ENCODE assay signal across 12 mouse cellular contexts in genomic region chr8:64690845-64691244, GRCm38 (mm10). TPM values are rescaled to one million over a fixed set of nuclear protein-coding genes. Genes with fewer than 3 reads are reported as not detected.
DNase-seq lines count a peak whose midpoint lies in the region; ATAC-seq lines count a peak whose summit lies in the region.
"Had no signal": no experiment of that assay in that cellular context is flagged by ENCODE, and none has a peak within 500 bp of the region (broad histone marks: within the 10 kb centered on the region; RNA-seq: fewer than 3 reads in every experiment).

No protein-coding gene starts in this region.

- ATAC-seq in heart, embryonic 15.5 days (replicated peaks; ENCODE audit: insufficient number of reproducible peaks, insufficient read depth, low FRiP score, low read depth): no peak
- ATAC-seq in embryonic facial prominence, embryonic 15.5 days (ENCODE audit: insufficient number of reproducible peaks, low FRiP score, low TSS enrichment, low read depth): no peak
- ATAC-seq in hindbrain, embryonic 13.5 days (ENCODE audit: low FRiP score): no peak
- no peak for ATAC-seq in midbrain, embryonic 16.5 days

- H3K4me2 ChIP-seq in heart, embryonic 15.5 days: peak overlapping the region; percentile 88; the same call in 1 of the 2 replicates
- peak overlapping the region; percentile 15; the same call in 1 of the 2 replicates for H3K4me2 ChIP-seq in embryonic facial prominence, embryonic 15.5 days (replicated peaks)
- H3K4me2 ChIP-seq in hindbrain, embryonic 13.5 days: peak overlapping the region; percentile 65
- peak overlapping the region; percentile 71 for H3K4me2 ChIP-seq in midbrain, embryonic 16.5 days (ENCODE audit: low read length)

- H3K4me3 ChIP-seq in heart, embryonic 15.5 days: no peak overlapping the region
- H3K4me3 ChIP-seq in embryonic facial prominence, embryonic 15.5 days (replicated peaks): peak overlapping the region; percentile 70; the same call in 1 of the 2 replicates
- peak overlapping the region; percentile 67 for H3K4me3 ChIP-seq in hindbrain, embryonic 13.5 days
- peak overlapping the region; percentile 72 for H3K4me3 ChIP-seq in midbrain, embryonic 16.5 days (ENCODE audit: low read depth, low read length)

- intact Hi-C loops in heart, postnatal 25 days (cut with DNase I): loop anchor here (5.0 kb wide), 1 partner anchor 251 kb away; no protein-coding TSS in a partner anchor

- no peak for DNase-seq in heart, postnatal 25 days (ENCODE audit: low spot score)
- DNase-seq in adrenal gland, postnatal 14 days: no peak
- DNase-seq in spleen, adult 18-20 months: no peak
- DNase-seq: heart, postnatal 36 days; right cerebral cortex, postnatal 25 days; thymus, postnatal 25 days had no signal

- peak overlapping the region; percentile 1; the same call in 1 of the 2 replicates for H3K27ac ChIP-seq in heart, embryonic 15.5 days
- H3K27ac ChIP-seq in embryonic facial prominence, embryonic 15.5 days (replicated peaks): no peak overlapping the region
- H3K27ac ChIP-seq in hindbrain, embryonic 13.5 days: peak overlapping the region; percentile 48; the same call in 1 of the 2 replicates
- H3K27ac ChIP-seq in midbrain, embryonic 16.5 days (ENCODE audit: low read length): peak overlapping the region; percentile 100
- H3K27ac ChIP-seq: liver, embryonic 14.5 days had no signal

- peaks cover 9% of the 10 kb centered on the region; the same call in 1 of the 2 replicates for H3K27me3 ChIP-seq in heart, embryonic 15.5 days
- no peaks in the 10 kb centered on the region for H3K27me3 ChIP-seq in embryonic facial prominence, embryonic 15.5 days
- H3K27me3 ChIP-seq in hindbrain, embryonic 13.5 days: no peaks in the 10 kb centered on the region
- H3K27me3 ChIP-seq in midbrain, embryonic 16.5 days (ENCODE audit: control insufficient read depth, insufficient read depth, low read depth, low read length): no peaks in the 10 kb centered on the region

- WGBS in heart, embryonic 15.5 days: 85% methylated on average over 6 of the region's 6 CpGs
- WGBS in embryonic facial prominence, embryonic 15.5 days: 77% methylated on average over 6 of the region's 6 CpGs
- WGBS in hindbrain, embryonic 13.5 days: 70% methylated on average over 6 of the region's 6 CpGs
- WGBS in midbrain, embryonic 16.5 days: 30% methylated on average over 6 of the region's 6 CpGs

- peaks cover 26% of the 10 kb centered on the region for H3K4me1 ChIP-seq in heart, embryonic 15.5 days (replicated peaks)
- H3K4me1 ChIP-seq in embryonic facial prominence, embryonic 15.5 days: peaks cover 19% of the 10 kb centered on the region
- H3K4me1 ChIP-seq in hindbrain, embryonic 13.5 days (replicated peaks): peaks cover 35% of the 10 kb centered on the region
- H3K4me1 ChIP-seq in midbrain, embryonic 16.5 days (ENCODE audit: control insufficient read depth, insufficient read depth, low read length): peaks cover 25% of the 10 kb centered on the region

- H3K9me3 ChIP-seq in heart, embryonic 15.5 days (replicated peaks): no peaks in the 10 kb centered on the region
- no peaks in the 10 kb centered on the region for H3K9me3 ChIP-seq in embryonic facial prominence, embryonic 15.5 days (replicated peaks)
- H3K9me3 ChIP-seq in hindbrain, embryonic 13.5 days: no peaks in the 10 kb centered on the region
- H3K9me3 ChIP-seq in midbrain, embryonic 16.5 days (replicated peaks; ENCODE audit: control insufficient read depth, low read length, poor library complexity, severe bottlenecking): no peaks in the 10 kb centered on the region

- H3K9ac ChIP-seq in heart, embryonic 15.5 days: no peak overlapping the region
- no peak overlapping the region for H3K9ac ChIP-seq in embryonic facial prominence, embryonic 15.5 days
- H3K9ac ChIP-seq in hindbrain, embryonic 13.5 days: peak overlapping the region; percentile 98
- peak overlapping the region; percentile 99 for H3K9ac ChIP-seq in midbrain, embryonic 16.5 days (ENCODE audit: low read depth, low read length)
- H3K9ac ChIP-seq: liver, embryonic 14.5 days had no signal

- no peaks in the 10 kb centered on the region for H3K36me3 ChIP-seq in heart, embryonic 15.5 days
- no peaks in the 10 kb centered on the region for H3K36me3 ChIP-seq in embryonic facial prominence, embryonic 15.5 days
- H3K36me3 ChIP-seq in hindbrain, embryonic 13.5 days: no peaks in the 10 kb centered on the region
- no peaks in the 10 kb centered on the region for H3K36me3 ChIP-seq in midbrain, embryonic 16.5 days (ENCODE audit: control insufficient read depth, insufficient read depth, low read length)

RNA-seq across cellular contexts. Expression of gene Cpe, which starts 2.0 kb away (rescaled TPM):
- polyA plus RNA-seq in heart, embryonic 15.5 days (2015; fragmentation: Nextera tagmentation; extraction: Ambion mirVana): 258 and 276 TPM in 2 replicates
- 100 to 1,000 TPM; 261 to 293 TPM for total RNA-seq in heart, postnatal 25 days (2021)
- 219 and 229 TPM in 2 replicates for polyA plus RNA-seq in embryonic facial prominence, embryonic 15.5 days (2015; fragmentation: Nextera tagmentation; extraction: Ambion mirVana)
- polyA plus RNA-seq in hindbrain, embryonic 13.5 days (2015; fragmentation: Nextera tagmentation; extraction: Ambion mirVana): 601 and 621 TPM in 2 replicates
- polyA plus RNA-seq in midbrain, embryonic 16.5 days (2015; fragmentation: Nextera tagmentation; extraction: Ambion mirVana): 930 and 1,054 TPM in 2 replicates
- 437 and 476 TPM in 2 replicates for total RNA-seq in adrenal gland, postnatal 14 days (2021)
- total RNA-seq: megakaryocyte-erythroid progenitor cell, adult 5-6 weeks had no signal

RNA-seq across cellular contexts. Expression of gene Msmo1, which starts 42.7 kb away (rescaled TPM):
- polyA plus RNA-seq in heart, embryonic 15.5 days (2015; fragmentation: Nextera tagmentation; extraction: Ambion mirVana): 31.5 and 40.9 TPM in 2 replicates
- 1 to 10 TPM; 6.1 to 8.9 TPM for total RNA-seq in heart, postnatal 25 days (2021)
- polyA plus RNA-seq in embryonic facial prominence, embryonic 15.5 days (2015; fragmentation: Nextera tagmentation; extraction: Ambion mirVana): 81.1 and 86.0 TPM in 2 replicates
- polyA plus RNA-seq in hindbrain, embryonic 13.5 days (2015; fragmentation: Nextera tagmentation; extraction: Ambion mirVana): 131 and 139 TPM in 2 replicates
- 176 and 200 TPM in 2 replicates for polyA plus RNA-seq in midbrain, embryonic 16.5 days (2015; fragmentation: Nextera tagmentation; extraction: Ambion mirVana)
- total RNA-seq in adrenal gland, postnatal 14 days (2021): 97.8 and 131 TPM in 2 replicates

Comparison
In these comparisons a context has a peak if more than half of its experiments do, and no peak if none do; other contexts are left out.
1. H3K4me2 ChIP-seq: peak in every context shown above with its lines; median percentile 88 in heart, embryonic 15.5 days; 71 in midbrain, embryonic 16.5 days; 65 in hindbrain, embryonic 13.5 days; 15 in embryonic facial prominence, embryonic 15.5 days.
2. H3K9ac ChIP-seq: peak in hindbrain, embryonic 13.5 days (single experiment) and midbrain, embryonic 16.5 days (single experiment); none in heart, embryonic 15.5 days (single experiment) and embryonic facial prominence, embryonic 15.5 days (single experiment).